Mouse (Mus musculus) kidney, adult 2 months (tissue): ENCODE data around the gene Arhgap10. TPM values are rescaled to one million over a fixed set of nuclear protein-coding genes. Genes with fewer than 3 reads are reported as not detected.
"Not testable (repeated sequence)": the region's sequence is repeated elsewhere in the genome, so short reads cannot be mapped to it uniquely, and the experiment has no call there.

ENCODE experiments used
- DNase-seq: peaks from one replicate; pipeline ENCODE4 v3.0.0; 2021
- H3K27ac ChIP-seq: fragments of 200-500 bp; 2 replicates; pipeline ENCODE4 v1.5.1; 2012; ENCODE audit warnings: low read depth, low read length, control low read depth, inconsistent platforms; ENCODE audit not compliant: insufficient read depth
- H3K27me3 ChIP-seq: fragments of 200-500 bp; replicated peaks from 2 replicates; pipeline ENCODE4 v1.6.1; 2012; ENCODE audit warnings: mild to moderate bottlenecking, moderate library complexity, low read length, inconsistent platforms; ENCODE audit not compliant: control insufficient read depth, insufficient read depth
- H3K36me3 ChIP-seq: fragments of 200-500 bp; 2 replicates; pipeline ENCODE4 v1.6.1; 2012; ENCODE audit warnings: mild to moderate bottlenecking, moderate library complexity, low read length, inconsistent platforms; ENCODE audit not compliant: control insufficient read depth, insufficient read depth
- H3K4me1 ChIP-seq: fragments of 200-500 bp; 2 replicates; pipeline ENCODE4 v1.6.1; 2011; ENCODE audit warnings: low read length; ENCODE audit not compliant: control insufficient read depth, insufficient read depth
- H3K4me3 ChIP-seq: fragments of 200-500 bp; 2 replicates; pipeline ENCODE4 v1.5.1; 2011; ENCODE audit warnings: mild to moderate bottlenecking, low read depth, low read length, control low read depth; ENCODE audit not compliant: insufficient read depth
- CTCF ChIP-seq: fragments of 200-500 bp; conservative IDR thresholded peaks from 2 replicates; pipeline ENCODE4 v1.5.1; 2011; ENCODE audit warnings: low read depth, mild to moderate bottlenecking, control low read depth, low read length, moderate library complexity, mixed read lengths; ENCODE audit not compliant: insufficient read depth, insufficient read length
- POLR2A ChIP-seq: fragments of 200-500 bp; IDR thresholded peaks from one replicate; pipeline ENCODE4 v1.6.1; 2011; ENCODE audit warnings: low read depth, low read length, control low read depth
- WGBS: fragments of 180-500 bp; shearing (Covaris S2); methylation state at CpG from one replicate; pipeline ENCODE4 v1.1.7; 2018; 5-methylcytosine and 5-hydroxymethylcytosine counted together
- polyA plus RNA-seq: library from polyadenylated mRNA; depleted of rRNA; stranded (reverse); fragments of >200 nt; gene quantifications from 2 replicates; pipeline ENCODE4 v1.2.3, GENCODE M21; 2012

Arhgap10 gene
- polyA plus RNA-seq, 1 experiment, result 28.0 TPM

GRCm38 (mm10) chr8:77337272-77337671 is 180.5 kb downstream of the Arhgap10 start:
- no peaks in the 10 kb centered on the region for H3K27me3 ChIP-seq
- no peak for DNase-seq
- WGBS, result 71% methylated on average over 12 of the region's 12 CpGs
- H3K4me3 ChIP-seq, result no peak overlapping the region
- H3K27ac ChIP-seq, result no peak overlapping the region
- no peaks in the 10 kb centered on the region for H3K4me1 ChIP-seq
- TF ChIP-seq POLR2A (no peak), CTCF (no peak)
- H3K36me3 ChIP-seq, result no peaks in the 10 kb centered on the region

DNA sequence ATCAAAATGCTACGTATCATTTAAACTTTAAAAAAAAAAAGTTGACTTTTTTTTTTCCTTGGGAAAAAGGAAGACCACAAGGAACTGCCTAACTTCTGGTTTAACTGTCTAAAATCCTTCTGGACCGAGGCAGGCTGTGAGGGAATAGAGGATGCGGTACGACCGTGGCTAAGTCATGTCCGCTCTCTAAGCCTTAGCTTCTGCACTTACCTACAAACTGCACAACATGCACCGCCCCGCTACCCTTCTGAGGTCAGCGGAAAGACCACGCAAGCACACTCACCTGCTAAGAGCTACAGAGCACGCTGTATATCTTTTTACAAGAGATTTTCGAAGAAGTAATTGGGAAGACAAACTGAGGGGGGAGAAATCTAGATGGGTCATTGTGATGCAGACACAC is 186.6 kb downstream of the Arhgap10 start:
- no peaks in the 10 kb centered on the region for H3K4me1 ChIP-seq
- TF ChIP-seq CTCF (no peak), POLR2A (no peak)
- no peaks in the 10 kb centered on the region for H3K27me3 ChIP-seq
- 81% methylated on average over 12 of the region's 12 CpGs for WGBS
- H3K27ac ChIP-seq, result no peak overlapping the region
- no peaks in the 10 kb centered on the region for H3K36me3 ChIP-seq
- no peak overlapping the region for H3K4me3 ChIP-seq
- DNase-seq, result no peak

- no peak for TF ChIP-seq CTCF
- no peak for TF ChIP-seq POLR2A
- Histone ChIP-seq H3K4me3 (no peak overlapping the region), H3K36me3 (no peaks in the 10 kb centered on the region), H3K4me1 (no peaks in the 10 kb centered on the region), H3K27me3 (no peaks in the 10 kb centered on the region), H3K27ac (no peak overlapping the region)
- 69% methylated on average over 9 of the region's 9 CpGs for WGBS
- DNase-seq, result no peak
These were observed 187.4 kb downstream of the Arhgap10 start for GRCm38 (mm10) chr8:77330304-77330703.

- H3K4me3 ChIP-seq, result no peak overlapping the region
- no peak overlapping the region for H3K27ac ChIP-seq
- H3K36me3 ChIP-seq, result no peaks in the 10 kb centered on the region
- no peak for TF ChIP-seq POLR2A
- no peak for TF ChIP-seq CTCF
- no peak for DNase-seq
- WGBS, result 71% methylated on average over 4 of the region's 4 CpGs
- H3K27me3 ChIP-seq, result no peaks in the 10 kb centered on the region
- H3K4me1 ChIP-seq, result no peaks in the 10 kb centered on the region
These were observed 188.0 kb downstream of the Arhgap10 start for GRCm38 (mm10) chr8:77329783-77330182.

- DNase-seq, result no peak
- TF ChIP-seq POLR2A (no peak), CTCF (no peak)
- Histone ChIP-seq H3K4me1 (no peaks in the 10 kb centered on the region), H3K4me3 (no peak overlapping the region), H3K27ac (no peak overlapping the region), H3K36me3 (no peaks in the 10 kb centered on the region), H3K27me3 (no peaks in the 10 kb centered on the region)
- WGBS, result 91% methylated on average over 8 of the region's 8 CpGs
These were observed 189.3 kb downstream of the Arhgap10 start for GRCm38 (mm10) chr8:77328473-77328872.

GRCm38 (mm10) chr8:77327326-77327725 is 190.4 kb downstream of the Arhgap10 start:
- no peak for TF ChIP-seq CTCF
- no peak for TF ChIP-seq POLR2A
- 87% methylated on average over 4 of the region's 4 CpGs for WGBS
- no peak for DNase-seq
- Histone ChIP-seq H3K27ac (no peak overlapping the region), H3K4me3 (no peak overlapping the region), H3K36me3 (no peaks in the 10 kb centered on the region), H3K4me1 (no peaks in the 10 kb centered on the region), H3K27me3 (no peaks in the 10 kb centered on the region)

- 85% methylated on average over 6 of the region's 7 CpGs for WGBS
- not testable (repeated sequence) for H3K36me3 ChIP-seq, H3K27ac ChIP-seq, H3K4me1 ChIP-seq, H3K4me3 ChIP-seq, DNase-seq, H3K27me3 ChIP-seq
These were observed 195.0 kb downstream of the Arhgap10 start for GRCm38 (mm10) chr8:77322727-77323126.

GRCm38 (mm10) chr8:77321901-77322300 is 195.9 kb downstream of the Arhgap10 start:
- Histone ChIP-seq H3K4me3 (no peak overlapping the region), H3K36me3 (no peaks in the 10 kb centered on the region), H3K4me1 (no peaks in the 10 kb centered on the region), H3K27ac (no peak overlapping the region), H3K27me3 (no peaks in the 10 kb centered on the region)
- 95% methylated on average over 4 of the region's 4 CpGs for WGBS
- TF ChIP-seq CTCF (no peak), POLR2A (no peak)
- no peak for DNase-seq
